Mouse (Mus musculus) brain, embryonic 14.5 days (tissue): ENCODE measurements around the gene Vps54. TPM values are rescaled to one million over a fixed set of nuclear protein-coding genes. Genes with fewer than 3 reads are reported as not detected.

ENCODE experiments used
- DNase-seq: peaks from one replicate; pipeline ENCODE4 v3.0.0-alpha.2; 2011; ENCODE audit warnings: low read depth
- CTCF ChIP-seq: fragments of 200-500 bp; IDR thresholded peaks from 2 replicates; pipeline ENCODE4 v1.5.1; 2012; ENCODE audit warnings: inconsistent platforms, mild to moderate bottlenecking, moderate library complexity, borderline replicate concordance; ENCODE audit not compliant: insufficient read depth, insufficient read length; ENCODE audit errors: extremely low read depth
- POLR2A ChIP-seq: fragments of 200-500 bp; IDR thresholded peaks from 2 replicates; pipeline ENCODE4 v1.6.1; 2012; ENCODE audit warnings: mild to moderate bottlenecking, inconsistent platforms, borderline replicate concordance; ENCODE audit not compliant: poor library complexity, insufficient read depth, insufficient read length, severe bottlenecking; ENCODE audit errors: extremely low read depth
- polyA plus RNA-seq: library from polyadenylated mRNA; depleted of rRNA; stranded (reverse); fragments of >200 nt; gene quantifications from 2 replicates; pipeline ENCODE4 v1.2.3, GENCODE M21; 2012

The Vps54 gene
- polyA plus RNA-seq, 1 experiment = 27.2 TPM

- DNase-seq = no peak
- TF ChIP-seq POLR2A (no peak), CTCF (no peak)
Measured at GRCm38 (mm10) chr11:21327486-21327885, 88.4 kb downstream of the Vps54 start.

- TF ChIP-seq POLR2A (no peak), CTCF (no peak)
- DNase-seq = no peak
Measured at GRCm38 (mm10) chr11:21328141-21328540, 89.1 kb downstream of the Vps54 start.

- no peak for DNase-seq
- TF ChIP-seq CTCF (no peak), POLR2A (no peak)
Measured at GRCm38 (mm10) chr11:21332639-21333295, 93.7 kb downstream of the Vps54 start.

- no peak for DNase-seq
- TF ChIP-seq POLR2A (no peak), CTCF (no peak)
Measured at GRCm38 (mm10) chr11:21337855-21338254, 98.8 kb downstream of the Vps54 start.

GRCm38 (mm10) chr11:21339088-21339487 lies 100.0 kb downstream of the Vps54 start:
- TF ChIP-seq CTCF = no peak
- no peak for TF ChIP-seq POLR2A
- no peak for DNase-seq

- TF ChIP-seq POLR2A (no peak), CTCF (no peak)
- no peak for DNase-seq
Measured at GRCm38 (mm10) chr11:21343490-21343889, 104.4 kb downstream of the Vps54 start.

GRCm38 (mm10) chr11:21346020-21346419 lies 106.9 kb downstream of the Vps54 start:
- no peak for TF ChIP-seq CTCF
- TF ChIP-seq POLR2A = no peak
- no peak for DNase-seq

GRCm38 (mm10) chr11:21348890-21349289 lies 109.8 kb downstream of the Vps54 start:
- TF ChIP-seq POLR2A (no peak), CTCF (no peak)
- no peak for DNase-seq

GRCm38 (mm10) chr11:21351296-21351695 lies 112.2 kb downstream of the Vps54 start:
- TF ChIP-seq POLR2A = no peak
- TF ChIP-seq CTCF = no peak
- no peak for DNase-seq

- TF ChIP-seq CTCF (no peak), POLR2A (no peak)
- DNase-seq = peak; percentile 18
Measured at GRCm38 (mm10) chr11:21363144-21363940, 124.3 kb downstream of the Vps54 start.

GRCm38 (mm10) chr11:21368466-21368865 lies 129.4 kb downstream of the Vps54 start:
- DNase-seq = peak; percentile 13
- no peak for TF ChIP-seq CTCF
- no peak for TF ChIP-seq POLR2A
